Mouse (Mus musculus) kidney, embryonic 16.5 days (tissue): ENCODE measurements around the gene Cep295. TPM values are rescaled to one million over a fixed set of nuclear protein-coding genes. Genes with fewer than 3 reads are reported as not detected.
A peak's percentile ranks its signal among the peaks of the same experiment; 100 is the strongest.
"Not testable (repeated sequence)": the region's sequence is repeated elsewhere in the genome, so short reads cannot be mapped to it uniquely, and the experiment has no call there.

Experiments used
- ATAC-seq: fragments of 200-750 bp; cut with Nextera tagmentation; 2 replicates; pipeline ENCODE4 v1.8.0; 2017; ENCODE audit warnings: moderate TSS enrichment; ENCODE audit not compliant: low FRiP score, low TSS enrichment
- H3K27ac ChIP-seq: fragments of 300-500 bp; sonication (generic); 2 replicates; pipeline ENCODE4 v1.5.1; 2014; ENCODE audit warnings: low read length
- H3K27me3 ChIP-seq: fragments of 300-500 bp; sonication (generic); 2 replicates; pipeline ENCODE4 v1.6.1; 2014; ENCODE audit warnings: low read length, control low read depth, mixed read lengths; ENCODE audit not compliant: insufficient read depth
- H3K36me3 ChIP-seq: fragments of 300-500 bp; sonication (generic); 2 replicates; pipeline ENCODE4 v1.6.1; 2014; ENCODE audit warnings: low read length, control low read depth, mixed read lengths; ENCODE audit not compliant: insufficient read depth
- H3K4me1 ChIP-seq: fragments of 300-500 bp; sonication (generic); 2 replicates; pipeline ENCODE4 v1.6.1; 2014; ENCODE audit warnings: low read length, control low read depth, mixed read lengths; ENCODE audit not compliant: insufficient read depth
- H3K4me2 ChIP-seq: fragments of 300-500 bp; sonication (generic); replicated peaks from 2 replicates; pipeline ENCODE4 v1.6.1; 2014; ENCODE audit warnings: low read depth, low read length
- H3K4me3 ChIP-seq: fragments of 300-500 bp; sonication (generic); 2 replicates; pipeline ENCODE4 v1.5.1; 2014; ENCODE audit warnings: mild to moderate bottlenecking, low read length
- H3K9ac ChIP-seq: fragments of 300-500 bp; sonication (generic); replicated peaks from 2 replicates; pipeline ENCODE4 v1.6.1; 2014; ENCODE audit warnings: low read length
- H3K9me3 ChIP-seq: fragments of 300-500 bp; sonication (generic); 2 replicates; pipeline ENCODE4 v1.6.1; 2016; ENCODE audit warnings: low read length, control low read depth
- WGBS: fragments of 180-500 bp; shearing (Covaris S2); extraction: QIAGEN DNeasy Blood & Tissue Kit; methylation state at CpG from one replicate; pipeline ENCODE4 v1.1.7; 2014; 5-methylcytosine and 5-hydroxymethylcytosine counted together
- polyA plus RNA-seq: library from polyadenylated mRNA; unstranded; fragments of >200 nt; fragmentation: Nextera tagmentation; extraction: Ambion mirVana; gene quantifications from 2 replicates; pipeline ENCODE4 v1.2.1, GENCODE M21; 2015

Cep295 gene
- polyA plus RNA-seq, 1 experiment from 2014 or later, result 14.5 TPM

DNA sequence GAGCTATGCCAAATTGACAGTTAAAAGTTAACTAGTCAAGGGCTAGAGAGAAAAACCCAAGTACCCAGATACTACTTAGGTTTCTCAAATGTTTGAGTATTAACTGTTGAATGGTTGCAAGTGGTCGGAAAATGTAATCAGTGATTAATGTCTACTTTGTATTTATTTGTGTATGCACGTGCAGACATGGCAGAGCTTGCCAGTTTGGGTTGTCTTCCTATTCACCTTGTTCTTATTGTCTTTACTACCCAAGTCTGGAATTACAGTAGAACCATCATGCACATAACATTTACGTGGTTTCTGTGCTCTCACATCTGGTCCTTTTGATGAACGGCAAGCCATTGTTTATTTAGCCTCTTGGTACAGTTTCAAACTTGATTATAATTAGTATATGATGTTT lies 48.2 kb downstream of the Cep295 start:
- WGBS, result 59% methylated on average over 4 of the region's 4 CpGs
- no peaks in the 10 kb centered on the region for H3K27me3 ChIP-seq
- no peak for ATAC-seq
- H3K36me3 ChIP-seq, result peaks cover 45% of the 10 kb centered on the region
- peak overlapping the region; percentile 17 for H3K4me3 ChIP-seq
- H3K4me1 ChIP-seq, result peaks cover 24% of the 10 kb centered on the region
- H3K9me3 ChIP-seq, result no peaks in the 10 kb centered on the region
- H3K4me2 ChIP-seq, result peak overlapping the region; percentile 38
- H3K9ac ChIP-seq, result no peak overlapping the region; the same call in 1 of the 2 replicates
- no peak overlapping the region for H3K27ac ChIP-seq

DNA sequence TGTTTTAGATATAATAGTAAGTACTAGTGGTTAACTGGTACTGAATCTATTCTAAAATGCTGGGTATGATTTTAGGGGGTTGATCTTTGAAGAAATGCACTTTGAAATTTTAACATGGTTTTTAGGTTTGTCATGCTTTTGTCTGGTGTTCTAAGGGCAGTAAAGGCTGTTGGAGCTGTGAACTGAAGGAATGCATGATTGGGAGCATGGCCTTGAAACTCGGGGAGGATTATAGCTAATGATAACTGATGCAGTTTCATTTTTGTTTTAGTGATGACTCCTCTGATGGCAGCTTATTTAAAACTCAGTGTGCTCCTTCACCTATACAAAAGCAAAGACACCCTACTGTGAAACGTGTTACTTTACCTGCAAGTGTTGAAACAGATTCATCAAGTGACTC lies 49.3 kb downstream of the Cep295 start:
- Histone ChIP-seq H3K36me3 (peaks cover 33% of the 10 kb centered on the region), H3K27me3 (no peaks in the 10 kb centered on the region), H3K4me2 (peak overlapping the region; percentile 33), H3K9ac (no peak overlapping the region), H3K4me3 (0 out of 2 replicates have a peak overlapping the region, but pooled peaks have one; percentile 3), H3K27ac (no peak overlapping the region), H3K4me1 (peaks cover 24% of the 10 kb centered on the region), H3K9me3 (no peaks in the 10 kb centered on the region)
- ATAC-seq, result no peak
- 59% methylated on average over 2 of the region's 2 CpGs for WGBS

DNA sequence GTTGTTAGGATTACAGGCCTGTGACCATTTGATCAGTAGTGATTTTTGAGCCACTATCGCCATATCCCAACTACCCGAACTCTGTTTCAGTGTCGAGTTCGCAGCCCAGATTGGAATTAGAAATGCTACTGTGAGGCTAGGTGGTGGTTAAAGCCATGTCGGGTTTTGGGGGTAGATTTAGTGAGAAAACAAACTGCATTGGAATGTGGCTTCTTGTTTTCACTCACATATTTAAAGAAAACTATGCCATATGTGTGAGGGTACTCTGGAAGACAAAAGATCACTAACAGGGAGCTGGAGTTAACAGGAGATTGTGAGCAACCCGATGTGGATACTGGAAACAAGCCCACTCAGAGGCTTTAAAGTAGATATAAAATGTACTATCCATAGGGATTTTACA lies 50.3 kb downstream of the Cep295 start:
- ATAC-seq, result no peak
- Histone ChIP-seq H3K36me3 (peaks cover 27% of the 10 kb centered on the region), H3K4me2 (peak overlapping the region; percentile 69), H3K4me3 (peak overlapping the region; percentile 97), H3K27me3 (no peaks in the 10 kb centered on the region), H3K9me3 (no peaks in the 10 kb centered on the region), H3K27ac (peak overlapping the region; percentile 93; the same call in 1 of the 2 replicates), H3K9ac (peak overlapping the region; percentile 99), H3K4me1 (peaks cover 28% of the 10 kb centered on the region)
- 6% methylated on average over 6 of the region's 6 CpGs for WGBS

DNA sequence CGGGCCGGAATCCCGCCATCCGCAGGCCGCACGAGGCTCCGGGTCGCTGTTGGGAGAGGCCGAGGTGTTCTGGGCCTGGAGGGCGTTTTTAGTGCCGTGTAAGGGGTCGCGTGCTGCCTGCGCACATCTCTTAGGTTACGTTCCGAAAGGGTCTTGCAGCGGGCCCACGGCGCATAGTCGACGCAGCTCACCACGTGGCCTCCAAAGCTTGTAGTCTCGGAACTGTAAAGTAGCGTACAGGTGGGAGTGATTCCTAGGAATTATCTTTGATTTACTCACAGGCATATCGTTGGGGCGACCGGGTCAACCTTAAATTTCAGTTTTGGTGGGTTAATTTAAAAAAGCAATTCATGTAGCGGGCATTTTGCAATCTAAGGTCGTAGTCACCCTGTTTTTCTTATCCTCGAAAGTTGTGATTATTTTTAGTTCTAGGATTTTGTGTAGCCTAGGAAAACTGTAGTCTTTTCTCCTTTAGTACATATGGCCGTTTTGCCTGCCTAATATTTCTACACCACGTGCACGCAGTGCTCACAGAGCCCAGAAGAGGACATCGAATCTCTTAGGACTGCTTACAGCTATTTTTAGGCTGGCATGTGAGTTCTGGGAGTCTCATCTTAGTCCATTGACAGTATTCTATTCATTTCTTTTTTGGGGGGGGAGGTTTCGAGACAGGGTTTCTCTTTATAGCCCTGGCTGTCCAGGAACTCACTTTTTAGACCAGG lies 51.0 kb downstream of the Cep295 start, which contains the start of gene 4931406C07Rik:
Gene 4931406C07Rik, minus strand, starts transcription at position 51 of the 722 bp plus-strand sequence.
- Histone ChIP-seq H3K4me1 (peaks cover 30% of the 10 kb centered on the region), H3K9ac (peak within 1 kb of the TSS; percentile 99), H3K9me3 (no peaks in the 10 kb centered on the region), H3K4me3 (peak within 1 kb of the TSS; percentile 97), H3K4me2 (peak within 1 kb of the TSS; percentile 69), H3K36me3 (peaks cover 22% of the 10 kb centered on the region), H3K27ac (peak within 1 kb of the TSS; percentile 93), H3K27me3 (no peaks in the 10 kb centered on the region)
- ATAC-seq, result peak; percentile 74
- WGBS, result under 1% methylated on average over 35 of the region's 35 CpGs

DNA sequence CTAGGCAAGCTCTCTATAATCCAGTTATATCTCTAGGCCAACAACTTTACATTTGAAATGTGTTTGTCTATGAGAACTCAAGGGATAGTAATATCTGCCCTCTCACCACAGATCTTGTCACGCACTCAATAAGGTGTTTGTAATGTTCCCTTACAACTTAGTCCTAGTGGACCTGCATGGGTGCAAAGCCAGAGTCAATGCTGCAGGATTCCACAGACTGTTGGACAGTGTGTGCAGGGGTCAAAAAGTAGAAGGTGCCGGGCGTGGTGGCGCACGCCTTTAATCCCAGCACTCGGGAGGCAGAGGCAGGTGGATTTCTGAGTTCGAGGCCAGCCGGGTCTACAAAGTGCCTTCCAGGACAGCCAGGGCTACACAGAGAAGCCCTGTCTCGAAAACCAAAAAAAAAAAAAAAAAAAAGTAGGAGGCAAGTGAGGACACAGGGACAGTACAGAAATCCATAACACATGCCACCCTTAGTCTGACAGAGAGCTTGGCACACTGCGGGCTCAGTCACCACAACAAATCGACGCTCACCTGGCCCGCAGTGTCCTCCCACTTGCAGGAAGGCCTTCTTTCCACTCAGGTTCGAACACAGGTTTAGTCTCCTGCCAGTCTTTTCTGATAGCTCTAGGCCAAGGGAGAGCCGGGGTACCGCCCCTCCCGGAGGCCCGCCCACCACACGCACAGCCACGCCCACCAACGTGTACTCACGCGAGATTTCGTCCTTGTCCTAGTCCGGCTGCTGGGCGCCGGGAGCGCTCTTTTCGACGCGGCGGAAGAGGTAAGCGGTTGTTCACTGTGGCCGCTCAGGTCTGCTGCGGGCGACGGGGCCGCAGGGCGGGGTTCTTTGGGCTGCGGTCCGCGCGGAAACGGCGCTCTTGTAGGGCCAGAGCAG lies 51.8 kb downstream of the Cep295 start, which contains the start of gene Taf1d:
Gene Taf1d, plus strand, starts transcription at position 712 of the 895 bp plus-strand sequence.
- Histone ChIP-seq H3K9ac (peak within 1 kb of the TSS; percentile 99), H3K4me3 (peak within 1 kb of the TSS; percentile 97), H3K4me2 (peak within 1 kb of the TSS; percentile 69), H3K36me3 (peaks cover 21% of the 10 kb centered on the region), H3K27me3 (no peaks in the 10 kb centered on the region), H3K9me3 (no peaks in the 10 kb centered on the region), H3K4me1 (peaks cover 37% of the 10 kb centered on the region), H3K27ac (peak within 1 kb of the TSS; percentile 93)
- peak; percentile 96 for ATAC-seq
- 10% methylated on average over 45 of the region's 45 CpGs for WGBS

DNA sequence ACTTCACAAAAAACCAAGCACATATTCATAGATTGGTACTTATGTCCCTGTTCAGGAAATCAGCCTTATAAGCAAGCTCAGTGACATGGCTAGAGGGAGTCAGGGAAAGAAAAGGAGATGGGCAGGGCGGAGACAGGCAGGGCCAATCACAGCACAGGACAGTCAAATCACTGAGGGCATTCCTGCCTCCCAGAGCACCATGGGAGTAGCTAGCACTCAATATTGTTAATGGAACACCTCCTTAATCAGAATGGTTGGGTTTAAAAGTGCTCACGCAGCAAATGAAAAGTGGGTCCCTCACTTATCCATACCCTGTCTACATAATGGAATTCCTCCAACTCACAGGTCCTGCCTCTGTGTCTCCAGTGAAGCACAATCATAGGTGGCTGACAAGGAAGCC lies 54.7 kb downstream of the Cep295 start:
- no peak overlapping the region for H3K4me2 ChIP-seq
- peaks cover 23% of the 10 kb centered on the region for H3K4me1 ChIP-seq
- H3K9ac ChIP-seq, result no peak overlapping the region
- H3K9me3 ChIP-seq, result no peaks in the 10 kb centered on the region
- H3K36me3 ChIP-seq, result no peaks in the 10 kb centered on the region
- peak overlapping the region; percentile 3; the same call in 1 of the 2 replicates for H3K27ac ChIP-seq
- no peak overlapping the region for H3K4me3 ChIP-seq
- ATAC-seq, result no peak
- H3K27me3 ChIP-seq, result no peaks in the 10 kb centered on the region
- 74% methylated on average over 2 of the region's 2 CpGs for WGBS

DNA sequence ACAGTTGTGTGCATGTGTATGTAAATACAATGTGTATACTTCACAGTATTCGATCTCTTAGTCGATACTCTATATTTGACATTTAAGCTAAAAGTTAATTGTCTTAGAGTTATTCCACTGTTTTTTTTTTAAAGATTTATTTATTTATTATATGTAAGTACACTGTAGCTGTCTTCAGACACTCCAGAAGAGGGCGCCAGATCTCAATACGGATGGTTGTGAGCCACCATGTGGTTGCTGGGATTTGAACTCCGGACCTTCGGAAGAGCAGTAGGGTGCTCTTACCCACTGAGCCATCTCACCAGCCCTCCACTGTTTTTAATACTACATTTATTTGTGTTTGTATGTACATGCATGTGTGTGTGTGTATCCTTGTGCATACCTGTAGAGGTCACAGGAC lies 55.6 kb downstream of the Cep295 start:
- not testable (repeated sequence) for ATAC-seq, H3K9me3 ChIP-seq, H3K27me3 ChIP-seq, H3K27ac ChIP-seq, H3K9ac ChIP-seq, H3K36me3 ChIP-seq, H3K4me2 ChIP-seq, H3K4me3 ChIP-seq
- WGBS, result 80% methylated on average over 6 of the region's 6 CpGs
- H3K4me1 ChIP-seq, result peaks cover 14% of the 10 kb centered on the region

DNA sequence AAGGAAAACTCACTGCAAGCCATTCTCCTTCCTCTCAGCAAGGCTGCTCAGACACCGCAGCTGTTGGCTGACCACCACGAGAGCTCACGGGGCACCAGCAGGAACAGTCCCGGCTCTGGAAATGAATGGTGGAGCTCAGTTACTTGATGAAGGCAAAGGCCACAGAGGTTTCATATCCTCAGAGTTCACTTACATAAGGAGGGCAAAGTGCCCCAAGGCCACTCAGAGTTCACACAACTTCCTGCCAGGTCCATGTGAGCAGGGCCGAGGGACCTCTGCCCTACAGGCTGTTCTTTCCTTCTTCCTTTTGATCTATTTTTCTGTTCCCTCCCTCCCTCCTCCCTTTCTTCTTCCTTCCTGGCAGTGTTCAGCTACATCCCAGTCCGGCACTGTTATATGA lies 56.2 kb downstream of the Cep295 start:
- 10% methylated on average over 6 of the region's 6 CpGs for WGBS
- Histone ChIP-seq H3K9ac (peak overlapping the region; percentile 41; the same call in 1 of the 2 replicates), H3K27me3 (no peaks in the 10 kb centered on the region), H3K36me3 (no peaks in the 10 kb centered on the region), H3K9me3 (no peaks in the 10 kb centered on the region), H3K27ac (peak overlapping the region; percentile 80), H3K4me3 (peak overlapping the region; percentile 19; the same call in 1 of the 2 replicates), H3K4me2 (peak overlapping the region; percentile 26; the same call in 1 of the 2 replicates), H3K4me1 (peaks cover 13% of the 10 kb centered on the region; the same call in 1 of the 2 replicates)
- ATAC-seq, result peak; percentile 41; the same call in 1 of the 2 replicates

DNA sequence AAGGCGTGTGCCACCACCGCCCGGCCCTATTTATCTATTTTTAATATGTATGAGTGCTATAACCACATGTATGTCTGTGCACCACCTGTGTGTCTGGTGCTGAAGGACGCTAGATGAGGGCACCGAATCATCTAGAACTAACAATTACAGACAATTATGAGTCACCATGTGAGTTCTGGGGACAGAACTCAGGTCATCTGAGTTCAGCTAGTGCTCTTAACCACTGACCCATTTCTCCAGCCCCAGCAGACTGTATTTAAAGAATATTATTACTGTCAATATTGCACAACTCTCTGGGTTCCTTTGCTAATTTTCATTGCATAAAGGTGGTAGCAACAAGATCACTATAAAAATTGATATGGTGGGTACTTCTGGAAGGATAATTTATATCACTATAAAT lies 57.5 kb downstream of the Cep295 start:
- H3K36me3 ChIP-seq, result no peaks in the 10 kb centered on the region
- WGBS, result 94% methylated on average over 5 of the region's 5 CpGs
- no peak for ATAC-seq
- H3K9me3 ChIP-seq, result no peaks in the 10 kb centered on the region
- no peak overlapping the region for H3K4me2 ChIP-seq
- no peak overlapping the region for H3K9ac ChIP-seq
- no peak overlapping the region for H3K4me3 ChIP-seq
- H3K27me3 ChIP-seq, result no peaks in the 10 kb centered on the region
- H3K4me1 ChIP-seq, result peaks cover 13% of the 10 kb centered on the region; the same call in 1 of the 2 replicates
- no peak overlapping the region for H3K27ac ChIP-seq
